Mouse (Mus musculus) CD4-positive naive resting alpha-beta T cell, adult 57 days (primary cell): ENCODE results near the gene Sftpa1. TPM values are rescaled to one million over a fixed set of nuclear protein-coding genes. Genes with fewer than 3 reads are reported as not detected.

Experiments used
- total RNA-seq: library from RNA; stranded (reverse); gene quantifications from one replicate; pipeline ENCODE4 v1.2.4, GENCODE M21; 2023

Gene Sftpa1
- not detected for total RNA-seq

GRCm38 (mm10) chr14:41131540-41131939, at the start of gene Sftpa1:
TSS of gene Sftpa1 (plus strand) at chr14:41131782.

GRCm38 (mm10) chr14:41104853-41105444, 26.6 kb upstream of the Sftpa1 start, which contains the start of gene Mat1a:
TSS of gene Mat1a (plus strand) at chr14:41105035.

GRCm38 (mm10) chr14:41151220-41151898, 19.8 kb downstream of the Sftpa1 start, which contains the start of gene Mbl1:
TSS of gene Mbl1 (plus strand) at chr14:41151458.

GRCm38 (mm10) chr14:41185059-41185821, 53.7 kb downstream of the Sftpa1 start, which contains the start of gene Sftpd:
TSS of gene Sftpd (minus strand) at chr14:41185149.

Other genes with a start within 250 kb of the Sftpa1 start
- gene Sh2d4b, start 238.5 kb upstream of the Sftpa1 start, total RNA-seq = 18.5 TPM
- gene Tspan14, start 165.0 kb upstream of the Sftpa1 start, total RNA-seq = 116 TPM
- gene Fam213a, start 118.0 kb upstream of the Sftpa1 start, total RNA-seq = 11.7 TPM
- not detected for gene Dydc2, start 62.6 kb upstream of the Sftpa1 start, total RNA-seq
- gene Dydc1, start 58.9 kb upstream of the Sftpa1 start, total RNA-seq = not detected
- gene Mat1a, start 26.7 kb upstream of the Sftpa1 start, total RNA-seq = not detected
- not detected for gene Mbl1, start 19.7 kb downstream of the Sftpa1 start, total RNA-seq
- gene Sftpd, start 53.4 kb downstream of the Sftpa1 start, total RNA-seq = not detected
- not detected for gene Gm2832, start 147.0 kb downstream of the Sftpa1 start, total RNA-seq
- not detected for gene Gm5798, start 216.8 kb downstream of the Sftpa1 start, total RNA-seq